Comparison of ENCODE assay signal across 29 mouse cellular contexts in the genomic region with DNA sequence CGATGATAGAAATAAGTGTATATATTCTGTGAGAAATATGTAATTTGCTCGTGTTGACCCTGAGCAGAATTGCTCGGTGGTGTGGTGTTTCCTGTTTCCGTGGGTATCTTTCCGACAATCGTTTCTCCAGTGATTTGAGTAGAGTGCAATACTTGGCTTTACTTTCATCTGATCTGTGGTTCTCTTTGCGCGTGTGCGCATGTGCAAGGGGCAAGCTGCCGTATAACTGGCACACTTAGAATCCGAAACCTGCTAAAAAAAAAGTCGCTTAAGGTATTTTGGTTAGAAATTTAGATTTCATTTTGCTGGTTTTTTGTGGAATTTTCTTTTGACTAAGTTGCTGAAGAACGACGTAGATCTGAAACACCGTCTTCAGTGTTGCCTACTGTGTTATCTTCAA. TPM values are rescaled to one million over a fixed set of nuclear protein-coding genes. Genes with fewer than 3 reads are reported as not detected.
"Had no signal": no experiment of that assay in that cellular context is flagged by ENCODE, and none has a peak within 500 bp of the region (broad histone marks: within the 10 kb centered on the region; RNA-seq: fewer than 3 reads in every experiment).

No protein-coding gene starts in this region.

- H3K36me3 ChIP-seq: heart, embryonic 10.5 days had no signal

- H3K4me2 ChIP-seq: embryonic facial prominence, embryonic 12.5 days; embryonic facial prominence, embryonic 13.5 days; embryonic facial prominence, embryonic 15.5 days; forebrain, embryonic 12.5 days; forebrain, embryonic 13.5 days; forebrain, embryonic 15.5 days had no signal

- ATAC-seq: forebrain, embryonic 13.5 days; forebrain, embryonic 14.5 days; forebrain, embryonic 15.5 days; forebrain, embryonic 16.5 days; forebrain, postnatal 0 days had no signal

- H3K9ac ChIP-seq: embryonic facial prominence, embryonic 12.5 days; embryonic facial prominence, embryonic 13.5 days; embryonic facial prominence, embryonic 15.5 days; forebrain, embryonic 12.5 days; forebrain, embryonic 13.5 days; forebrain, embryonic 15.5 days; forebrain, postnatal 0 days had no signal

- H3K27ac ChIP-seq: embryonic facial prominence, embryonic 10.5 days; embryonic facial prominence, embryonic 12.5 days; embryonic facial prominence, embryonic 13.5 days; embryonic facial prominence, embryonic 15.5 days; forebrain, embryonic 10.5 days; forebrain, embryonic 12.5 days; forebrain, embryonic 13.5 days; forebrain, embryonic 15.5 days; gastrocnemius, adult 2 months; heart, embryonic 10.5 days had no signal

- H3K4me1 ChIP-seq: embryonic facial prominence, embryonic 10.5 days; embryonic facial prominence, embryonic 12.5 days; embryonic facial prominence, embryonic 13.5 days; embryonic facial prominence, embryonic 15.5 days; forebrain, embryonic 10.5 days; forebrain, embryonic 12.5 days; forebrain, embryonic 13.5 days; forebrain, embryonic 15.5 days; heart, embryonic 10.5 days had no signal

- H3K4me3 ChIP-seq: embryonic facial prominence, embryonic 10.5 days; embryonic facial prominence, embryonic 12.5 days; embryonic facial prominence, embryonic 13.5 days; embryonic facial prominence, embryonic 15.5 days; erythroblast, embryonic 14.5 days; forebrain, embryonic 10.5 days; forebrain, embryonic 12.5 days; forebrain, embryonic 13.5 days; forebrain, embryonic 15.5 days; gastrocnemius, adult 2 months; heart, embryonic 10.5 days had no signal

- DNase-seq: cerebellum, adult 9-11 months; cerebellum, postnatal 10 days; cerebellum, postnatal 14 days; cerebellum, postnatal 25 days; cerebellum, postnatal 36 days; embryo, embryonic 11 days; forebrain, postnatal 0 days; gastrocnemius, adult 2 months; gastrocnemius, postnatal 10 days; gastrocnemius, postnatal 14 days; gastrocnemius, postnatal 25 days; gastrocnemius, postnatal 36 days; heart, adult 18-20 months had no signal

- H3K27me3 ChIP-seq: embryonic facial prominence, embryonic 12.5 days; embryonic facial prominence, embryonic 13.5 days; embryonic facial prominence, embryonic 15.5 days; forebrain, embryonic 12.5 days; forebrain, embryonic 13.5 days; forebrain, embryonic 15.5 days had no signal

- H3K9me3 ChIP-seq: embryonic facial prominence, embryonic 10.5 days; embryonic facial prominence, embryonic 12.5 days; embryonic facial prominence, embryonic 15.5 days; forebrain, embryonic 10.5 days; forebrain, embryonic 12.5 days; forebrain, embryonic 13.5 days; forebrain, embryonic 15.5 days; heart, embryonic 10.5 days had no signal

RNA-seq across cellular contexts. Expression of a gene that starts 18.3 kb away (rescaled TPM):
- total RNA-seq: common myeloid progenitor, adult 5-6 weeks; gastrocnemius, adult 18-20 months; gastrocnemius, adult 2 months; gastrocnemius, postnatal 25 days; gastrocnemius, postnatal 36 days; granulocyte monocyte progenitor cell, adult 5-6 weeks had no signal
- polyA plus RNA-seq: erythroblast, embryonic 14.5 days had no signal

RNA-seq across cellular contexts. Expression of a gene that starts 41.3 kb away (rescaled TPM):
- total RNA-seq: common myeloid progenitor, adult 5-6 weeks; forebrain, postnatal 0 days; gastrocnemius, adult 18-20 months; granulocyte monocyte progenitor cell, adult 5-6 weeks had no signal
- polyA plus RNA-seq: erythroblast, embryonic 14.5 days; gonadal fat pad, adult 2 months had no signal
